Mouse (Mus musculus) erythroblast, adult 5-6 weeks (primary cell): ENCODE data around the gene Nsdhl. TPM values are rescaled to one million over a fixed set of nuclear protein-coding genes. Genes with fewer than 3 reads are reported as not detected.
A peak's percentile ranks its signal among the peaks of the same experiment; 100 is the strongest.

Source experiments
- ATAC-seq: replicated peaks from 2 replicates; pipeline ENCODE4 v1.8.0; 2016; ENCODE audit warnings: moderate number of reproducible peaks, mild to moderate bottlenecking, moderate TSS enrichment, inconsistent platforms; ENCODE audit not compliant: poor library complexity, low FRiP score, severe bottlenecking
- total RNA-seq, 2 experiments: library from RNA; stranded (forward) in 1 of 2; stranded (reverse) in 1 of 2; fragments of 150-400 nt in 1 of 2; fragments of 200-764, 138-1000 nt in 1 of 2; gene quantifications; 2 replicates each; pipeline versions ENCODE4 v1.2.3 to v1.2.4; 2015 to 2017; ENCODE audit warnings: low replicate concordance in 2 of 2

The Nsdhl gene
- 4.0 and 20.6 TPM in 2 replicates for total RNA-seq (2015; ENCODE audit: low replicate concordance)
- total RNA-seq (2017; ENCODE audit: low replicate concordance): 4.0 and 4.8 TPM in 2 replicates

- peak; percentile 100 for ATAC-seq
Measured at GRCm38 (mm10) chrX:72917884-72918681, at the start of gene Nsdhl, which contains the start of gene Cetn2. TSS of gene Nsdhl (plus strand) at chrX:72918557. TSS of gene Cetn2 (minus strand) at chrX:72918411.

- no peak for ATAC-seq
Measured at GRCm38 (mm10) chrX:72895388-72896054, 22.8 kb upstream of the Nsdhl start.

GRCm38 (mm10) chrX:72896055-72896437 lies 22.3 kb upstream of the Nsdhl start:
- ATAC-seq: no peak

GRCm38 (mm10) chrX:72902530-72902929 lies 15.8 kb upstream of the Nsdhl start:
- no peak for ATAC-seq

GRCm38 (mm10) chrX:72907619-72908403 lies 10.5 kb upstream of the Nsdhl start:
- no peak for ATAC-seq

GRCm38 (mm10) chrX:72908404-72908741 lies 10.0 kb upstream of the Nsdhl start:
- no peak for ATAC-seq

GRCm38 (mm10) chrX:72911611-72912010 lies 6.7 kb upstream of the Nsdhl start:
- no peak for ATAC-seq

- ATAC-seq: no peak
Measured at GRCm38 (mm10) chrX:72918682-72919059, 314 bp downstream of the Nsdhl start.

GRCm38 (mm10) chrX:72921391-72921790 lies 3.0 kb downstream of the Nsdhl start:
- no peak for ATAC-seq

- no peak for ATAC-seq
Measured at GRCm38 (mm10) chrX:72953464-72953863, 35.1 kb downstream of the Nsdhl start.

GRCm38 (mm10) chrX:72956486-72956885 lies 38.1 kb downstream of the Nsdhl start:
- ATAC-seq: no peak

GRCm38 (mm10) chrX:72960431-72960830 lies 42.1 kb downstream of the Nsdhl start:
- no peak for ATAC-seq

GRCm38 (mm10) chrX:72961511-72961910 lies 43.2 kb downstream of the Nsdhl start:
- no peak for ATAC-seq

- no peak for ATAC-seq
Measured at GRCm38 (mm10) chrX:72962743-72963142, 44.4 kb downstream of the Nsdhl start.

GRCm38 (mm10) chrX:72982831-72983230 lies 64.5 kb downstream of the Nsdhl start:
- ATAC-seq: no peak

GRCm38 (mm10) chrX:72985607-72986006 lies 67.2 kb downstream of the Nsdhl start:
- ATAC-seq: no peak

GRCm38 (mm10) chrX:72986841-72987519 lies 68.6 kb downstream of the Nsdhl start, which contains the start of gene Zfp185:
TSS of gene Zfp185 (plus strand) at chrX:72987339.
- ATAC-seq: no peak

- ATAC-seq: no peak
Measured at GRCm38 (mm10) chrX:72987520-72987905, 69.2 kb downstream of the Nsdhl start.

GRCm38 (mm10) chrX:72988431-72988830 lies 70.1 kb downstream of the Nsdhl start:
- ATAC-seq: no peak

GRCm38 (mm10) chrX:72990581-72990980 lies 72.2 kb downstream of the Nsdhl start:
- ATAC-seq: no peak
